Mouse (Mus musculus): ENCODE data around the gene Ddit4. TPM values are rescaled to one million over a fixed set of nuclear protein-coding genes. Genes with fewer than 3 reads are reported as not detected.

Gene Ddit4
- polyA plus RNA-seq, 1 experiment from 2014 or later = 11.1 TPM

DNA sequence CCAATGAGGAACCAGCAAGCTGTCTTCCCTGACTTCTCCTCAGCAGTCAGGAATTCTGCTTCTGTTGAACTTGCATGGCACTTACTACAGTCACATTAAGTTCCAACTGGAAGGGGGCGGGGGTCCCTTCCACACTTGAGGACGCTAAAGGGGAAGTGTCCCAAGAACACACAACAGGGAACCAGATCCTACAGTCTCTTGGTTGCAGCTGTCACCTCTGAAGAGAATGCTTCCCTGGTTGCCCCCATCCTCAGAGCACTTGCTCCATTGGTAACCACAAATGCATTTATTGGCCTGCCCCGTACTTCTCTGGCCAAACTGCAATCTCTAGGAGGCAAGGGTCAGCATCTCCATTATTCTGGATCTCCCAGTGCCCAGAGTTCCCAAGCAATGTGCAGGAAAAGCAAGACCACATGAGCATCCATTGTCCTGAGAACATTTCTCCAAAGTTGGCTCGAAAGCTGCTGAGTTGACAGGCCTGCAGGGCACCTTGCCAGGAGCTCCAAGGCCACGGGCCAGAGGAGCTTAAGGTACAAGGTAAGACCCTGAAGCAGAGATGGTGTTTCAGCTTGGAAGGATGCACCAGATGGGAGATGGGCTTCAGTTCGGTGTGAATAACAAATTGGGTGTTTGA lies 15.8 kb upstream of the Ddit4 start:
- Histone ChIP-seq H3K4me2 (ENCODE audit: low read length) (no peak overlapping the region), H3K4me3 (ENCODE audit: low read depth, low read length) (no peak overlapping the region), H3K9ac (ENCODE audit: low read length) (no peak overlapping the region), H3K27me3 (replicated peaks; ENCODE audit: control insufficient read depth, insufficient read depth, low read length) (0 out of 2 replicates have a peak, but pooled peaks cover 3% of the 10 kb centered on the region), H3K9me3 (replicated peaks; ENCODE audit: control insufficient read depth, low read length) (no peaks in the 10 kb centered on the region), H3K27ac (ENCODE audit: low read depth, low read length) (no peak overlapping the region), H3K36me3 (ENCODE audit: control insufficient read depth, insufficient read depth, low read length) (no peaks in the 10 kb centered on the region), H3K4me1 (ENCODE audit: control insufficient read depth, insufficient read depth, low read length) (peaks cover 13% of the 10 kb centered on the region)
- DNase-seq (ENCODE audit: low spot score) (no peak), ATAC-seq (no peak)
- 86% methylated on average over 6 of the region's 6 CpGs for WGBS

DNA sequence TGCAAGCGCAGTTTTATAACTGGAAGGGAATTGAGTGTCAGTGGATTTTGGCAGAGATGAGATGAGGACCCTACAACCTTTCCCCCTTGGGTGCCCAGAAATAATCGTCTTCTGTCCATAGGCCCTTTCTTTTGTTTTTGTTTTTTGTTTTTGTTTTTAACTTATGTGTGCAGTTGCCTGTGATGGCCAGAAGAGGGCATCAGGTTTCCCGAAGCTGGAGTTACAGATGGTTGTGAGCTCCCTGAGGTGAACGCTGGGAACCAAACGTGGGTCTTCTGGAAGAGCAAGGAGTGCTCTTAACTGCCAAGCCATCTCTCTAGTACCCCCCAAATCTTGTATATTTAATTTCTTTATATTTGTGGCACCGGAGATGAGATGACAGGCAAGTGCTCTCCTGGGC lies 15.1 kb upstream of the Ddit4 start:
- H3K4me1 ChIP-seq (ENCODE audit: control insufficient read depth, insufficient read depth, low read length) = peaks cover 13% of the 10 kb centered on the region
- no peak overlapping the region for H3K4me2 ChIP-seq (ENCODE audit: low read length)
- DNase-seq (ENCODE audit: low spot score) (no peak), ATAC-seq (no peak)
- WGBS = 94% methylated on average over 6 of the region's 6 CpGs
- H3K9ac ChIP-seq (ENCODE audit: low read length) = no peak overlapping the region
- no peak overlapping the region for H3K27ac ChIP-seq (ENCODE audit: low read depth, low read length)
- H3K9me3 ChIP-seq (replicated peaks; ENCODE audit: control insufficient read depth, low read length) = no peaks in the 10 kb centered on the region
- no peak overlapping the region for H3K4me3 ChIP-seq (ENCODE audit: low read depth, low read length)
- 0 out of 2 replicates have a peak, but pooled peaks cover 2% of the 10 kb centered on the region for H3K27me3 ChIP-seq (replicated peaks; ENCODE audit: control insufficient read depth, insufficient read depth, low read length)
- H3K36me3 ChIP-seq (ENCODE audit: control insufficient read depth, insufficient read depth, low read length) = no peaks in the 10 kb centered on the region

DNA sequence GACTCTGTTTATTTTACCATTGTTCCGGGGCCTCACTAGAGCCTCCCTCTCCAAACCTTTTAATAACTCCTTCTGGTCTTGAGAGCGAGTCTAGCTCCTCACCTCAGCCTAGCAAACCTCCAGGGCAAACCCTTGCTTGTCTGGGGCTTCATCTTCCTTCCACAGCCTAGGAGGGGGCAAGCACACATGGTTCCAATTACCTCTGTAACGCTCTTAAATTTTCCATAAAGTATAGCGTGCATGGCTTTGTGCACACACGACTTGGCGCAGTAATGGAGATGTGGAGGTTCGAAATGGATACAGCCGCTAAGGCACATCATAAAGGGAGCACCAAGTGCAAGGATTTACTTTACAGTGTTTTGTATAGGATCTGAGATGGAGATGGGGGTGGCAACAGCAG lies 14.2 kb upstream of the Ddit4 start:
- ATAC-seq (no peak), DNase-seq (ENCODE audit: low spot score) (no peak)
- Histone ChIP-seq H3K27ac (ENCODE audit: low read depth, low read length) (no peak overlapping the region; the same call in 1 of the 2 replicates), H3K9ac (ENCODE audit: low read length) (no peak overlapping the region), H3K4me2 (ENCODE audit: low read length) (no peak overlapping the region), H3K4me3 (ENCODE audit: low read depth, low read length) (no peak overlapping the region), H3K36me3 (ENCODE audit: control insufficient read depth, insufficient read depth, low read length) (no peaks in the 10 kb centered on the region), H3K27me3 (replicated peaks; ENCODE audit: control insufficient read depth, insufficient read depth, low read length) (no peaks in the 10 kb centered on the region), H3K9me3 (replicated peaks; ENCODE audit: control insufficient read depth, low read length) (no peaks in the 10 kb centered on the region), H3K4me1 (ENCODE audit: control insufficient read depth, insufficient read depth, low read length) (peaks cover 13% of the 10 kb centered on the region)
- WGBS = 81% methylated on average over 8 of the region's 8 CpGs

DNA sequence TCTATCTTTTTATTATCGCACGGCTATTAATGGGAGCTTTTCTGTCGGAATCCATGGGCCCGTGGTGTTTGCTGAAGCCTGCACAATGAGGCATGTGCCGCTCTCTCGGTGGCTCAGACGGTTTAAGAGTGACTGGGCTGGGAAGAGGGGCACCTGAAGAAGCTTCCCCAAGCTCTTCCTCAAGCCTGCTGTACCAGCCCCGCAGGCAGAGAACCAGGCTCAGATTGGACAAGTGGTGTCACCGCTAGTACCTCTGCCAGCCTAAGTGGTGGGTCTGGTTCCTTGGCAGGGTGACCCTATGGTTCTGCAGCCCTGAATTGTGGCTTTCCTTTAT lies 13.7 kb upstream of the Ddit4 start:
- 0 out of 2 replicates have a peak overlapping the region, but pooled peaks have one; percentile 7 for H3K9ac ChIP-seq (ENCODE audit: low read length)
- peaks cover 10% of the 10 kb centered on the region for H3K4me1 ChIP-seq (ENCODE audit: control insufficient read depth, insufficient read depth, low read length)
- H3K4me2 ChIP-seq (ENCODE audit: low read length) = peak overlapping the region; percentile 41; the same call in 1 of the 2 replicates
- H3K27me3 ChIP-seq (replicated peaks; ENCODE audit: control insufficient read depth, insufficient read depth, low read length) = no peaks in the 10 kb centered on the region
- DNase-seq (ENCODE audit: low spot score) (no peak), ATAC-seq (no peak)
- peak overlapping the region; percentile 61; the same call in 1 of the 2 replicates for H3K27ac ChIP-seq (ENCODE audit: low read depth, low read length)
- no peaks in the 10 kb centered on the region for H3K9me3 ChIP-seq (replicated peaks; ENCODE audit: control insufficient read depth, low read length)
- no peak overlapping the region for H3K4me3 ChIP-seq (ENCODE audit: low read depth, low read length)
- no peaks in the 10 kb centered on the region for H3K36me3 ChIP-seq (ENCODE audit: control insufficient read depth, insufficient read depth, low read length)
- 24% methylated on average over 9 of the region's 9 CpGs for WGBS

DNA sequence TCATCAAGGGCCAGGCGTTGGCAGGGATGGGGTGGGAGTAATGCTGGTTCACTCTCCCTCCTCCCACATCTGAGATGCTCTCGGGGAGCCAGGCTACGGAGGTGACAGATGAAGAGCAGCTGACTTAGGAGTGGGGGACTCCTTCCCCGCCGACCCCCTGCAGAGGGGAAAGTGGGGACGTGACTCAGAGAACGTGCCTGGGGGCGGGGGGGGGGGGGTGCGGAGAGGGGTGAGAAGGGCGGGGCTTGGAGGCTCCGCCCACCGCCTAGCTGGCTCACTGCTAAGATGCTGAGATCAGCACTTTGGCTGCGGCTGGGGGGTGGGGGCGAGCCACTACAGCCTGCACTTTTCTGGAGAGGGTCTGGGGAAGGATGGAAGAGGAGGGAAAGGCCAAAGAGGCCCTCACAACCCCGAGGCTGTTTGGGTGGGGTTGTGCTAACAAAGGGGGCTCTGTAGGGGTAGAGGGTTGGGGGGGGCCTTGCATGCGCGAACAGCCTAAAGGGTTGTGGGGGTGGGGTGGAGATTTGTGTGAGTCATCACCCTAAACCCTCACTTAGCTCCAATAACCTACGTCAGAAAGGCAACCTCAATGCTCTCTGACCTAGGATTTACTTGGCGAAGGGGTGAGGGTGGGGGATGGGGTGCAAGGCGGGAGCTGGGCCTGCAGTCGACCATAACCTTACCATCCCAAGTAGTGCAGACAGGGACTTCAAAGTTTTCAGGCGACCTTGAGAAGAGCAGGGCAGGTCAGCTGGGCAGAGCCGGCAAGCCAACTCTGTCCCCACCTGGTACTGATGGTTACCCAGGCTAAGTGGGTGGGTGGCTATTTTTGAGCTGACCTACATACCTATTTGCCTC lies 13.1 kb upstream of the Ddit4 start:
- WGBS = 4% methylated on average over 16 of the region's 23 CpGs
- Histone ChIP-seq H3K4me3 (ENCODE audit: low read depth, low read length) (0 out of 2 replicates have a peak overlapping the region, but pooled peaks have one; percentile 4), H3K4me2 (ENCODE audit: low read length) (peak overlapping the region; percentile 41), H3K36me3 (ENCODE audit: control insufficient read depth, insufficient read depth, low read length) (no peaks in the 10 kb centered on the region), H3K4me1 (ENCODE audit: control insufficient read depth, insufficient read depth, low read length) (peaks cover 10% of the 10 kb centered on the region), H3K9ac (ENCODE audit: low read length) (peak overlapping the region; percentile 47; the same call in 1 of the 2 replicates), H3K27me3 (replicated peaks; ENCODE audit: control insufficient read depth, insufficient read depth, low read length) (no peaks in the 10 kb centered on the region), H3K9me3 (replicated peaks; ENCODE audit: control insufficient read depth, low read length) (no peaks in the 10 kb centered on the region), H3K27ac (ENCODE audit: low read depth, low read length) (peak overlapping the region; percentile 61)
- ATAC-seq (peak; percentile 79), DNase-seq (ENCODE audit: low spot score) (peak; percentile 77)

DNA sequence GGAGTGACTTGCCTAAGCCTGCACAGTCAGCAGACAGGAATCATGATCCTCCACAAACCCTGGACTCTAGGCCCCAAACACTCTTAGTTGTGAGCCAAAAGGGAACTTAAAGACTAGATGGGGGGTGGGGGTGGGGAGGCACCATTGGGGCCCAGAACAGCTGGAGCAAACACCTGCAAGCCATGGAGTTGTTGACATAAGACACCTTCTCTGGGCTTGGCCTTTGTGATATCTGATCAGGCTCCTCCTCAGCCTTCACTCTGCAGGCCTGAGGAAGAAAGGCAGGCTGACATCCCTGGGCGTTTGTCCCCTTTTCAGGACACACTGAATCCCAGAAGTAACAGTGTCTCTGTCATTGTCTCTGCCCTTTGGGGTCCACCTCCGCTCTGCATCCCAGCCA lies 12.0 kb upstream of the Ddit4 start:
- Histone ChIP-seq H3K36me3 (ENCODE audit: control insufficient read depth, insufficient read depth, low read length) (no peaks in the 10 kb centered on the region), H3K4me2 (ENCODE audit: low read length) (no peak overlapping the region), H3K4me1 (ENCODE audit: control insufficient read depth, insufficient read depth, low read length) (peaks cover 20% of the 10 kb centered on the region), H3K27ac (ENCODE audit: low read depth, low read length) (peak overlapping the region; percentile 61; the same call in 1 of the 2 replicates), H3K9ac (ENCODE audit: low read length) (no peak overlapping the region), H3K4me3 (ENCODE audit: low read depth, low read length) (no peak overlapping the region), H3K9me3 (replicated peaks; ENCODE audit: control insufficient read depth, low read length) (no peaks in the 10 kb centered on the region), H3K27me3 (replicated peaks; ENCODE audit: control insufficient read depth, insufficient read depth, low read length) (no peaks in the 10 kb centered on the region)
- ATAC-seq (no peak), DNase-seq (ENCODE audit: low spot score) (no peak)
- WGBS = 52% methylated on average over 2 of the region's 2 CpGs

DNA sequence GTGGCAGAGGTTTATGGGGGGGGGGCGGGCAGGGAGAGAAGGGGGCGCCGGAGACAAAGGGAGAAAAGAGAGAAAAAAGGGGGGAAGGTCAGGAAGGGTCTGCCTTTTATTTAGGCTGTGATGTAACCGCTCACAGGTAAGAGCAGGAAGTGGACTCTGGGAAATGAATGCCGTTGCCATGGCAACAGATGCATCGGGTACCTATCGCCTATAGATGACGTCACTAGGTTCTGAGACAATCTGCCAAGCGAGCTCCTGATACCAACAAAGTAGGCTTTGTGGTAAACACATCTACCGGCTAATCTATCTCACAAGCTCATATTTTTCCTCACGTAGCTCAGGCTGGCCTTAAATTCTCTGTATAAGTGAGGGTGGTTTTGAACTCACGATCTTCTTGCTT lies 7.9 kb upstream of the Ddit4 start:
- no peak for ATAC-seq
- no peaks in the 10 kb centered on the region for H3K9me3 ChIP-seq (replicated peaks; ENCODE audit: control insufficient read depth, low read length)
- H3K4me3 ChIP-seq (ENCODE audit: low read depth, low read length) = no peak overlapping the region
- WGBS = 66% methylated on average over 9 of the region's 12 CpGs
- peaks cover 32% of the 10 kb centered on the region for H3K4me1 ChIP-seq (ENCODE audit: control insufficient read depth, insufficient read depth, low read length)
- H3K4me2 ChIP-seq (ENCODE audit: low read length) = no peak overlapping the region
- H3K27me3 ChIP-seq (replicated peaks; ENCODE audit: control insufficient read depth, insufficient read depth, low read length) = no peaks in the 10 kb centered on the region
- H3K36me3 ChIP-seq (ENCODE audit: control insufficient read depth, insufficient read depth, low read length) = no peaks in the 10 kb centered on the region
- 0 out of 2 replicates have a peak overlapping the region, but pooled peaks have one; percentile 90 for H3K27ac ChIP-seq (ENCODE audit: low read depth, low read length)
- no peak for DNase-seq (ENCODE audit: low spot score)
- H3K9ac ChIP-seq (ENCODE audit: low read length) = no peak overlapping the region

DNA sequence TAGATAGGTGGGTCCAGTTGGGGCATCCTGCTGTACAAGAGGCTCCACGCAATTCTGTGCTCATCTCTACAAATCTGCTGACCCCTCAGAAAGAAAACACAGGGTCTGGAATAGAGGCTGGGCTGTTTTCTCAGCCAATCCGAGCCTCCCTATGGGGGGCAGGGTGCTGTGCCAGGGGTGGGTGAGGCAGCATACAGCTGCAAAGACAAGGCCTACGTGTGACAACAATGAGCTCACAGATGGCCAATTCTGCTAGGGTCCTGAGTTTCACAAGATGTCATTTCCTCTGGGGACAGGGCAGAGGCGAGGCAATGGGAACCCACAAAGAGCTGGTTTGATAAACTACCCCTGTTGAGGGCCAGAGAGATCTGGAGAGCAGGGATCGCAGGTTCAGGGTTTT lies 6.8 kb upstream of the Ddit4 start:
- Histone ChIP-seq H3K4me2 (ENCODE audit: low read length) (peak overlapping the region; percentile 45), H3K27me3 (replicated peaks; ENCODE audit: control insufficient read depth, insufficient read depth, low read length) (no peaks in the 10 kb centered on the region), H3K4me3 (ENCODE audit: low read depth, low read length) (no peak overlapping the region), H3K9ac (ENCODE audit: low read length) (peak overlapping the region; percentile 35; the same call in 1 of the 2 replicates), H3K9me3 (replicated peaks; ENCODE audit: control insufficient read depth, low read length) (no peaks in the 10 kb centered on the region), H3K36me3 (ENCODE audit: control insufficient read depth, insufficient read depth, low read length) (no peaks in the 10 kb centered on the region), H3K4me1 (ENCODE audit: control insufficient read depth, insufficient read depth, low read length) (peaks cover 32% of the 10 kb centered on the region), H3K27ac (ENCODE audit: low read depth, low read length) (peak overlapping the region; percentile 90)
- DNase-seq (ENCODE audit: low spot score) = peak; percentile 67
- WGBS = 14% methylated on average over 5 of the region's 5 CpGs
- ATAC-seq = peak; percentile 70
